Mouse (Mus musculus) lung, postnatal 10 days (tissue): ENCODE data around the gene Tox2.

Experiments
- DNase-seq: peaks from one replicate; pipeline ENCODE4 v3.0.0; 2021

The Tox2 gene

GRCm38 (mm10) chr2:163372627-163373026, 169.7 kb downstream of the Tox2 start:
- DNase-seq: no peak
